Mouse (Mus musculus) bone marrow, adult 2 months (tissue): ENCODE data around the gene Ndufa11.

Experiments
- CTCF ChIP-seq: fragments of 200-500 bp; IDR thresholded peaks from 2 replicates; pipeline ENCODE4 v1.5.1; 2011; ENCODE audit warnings: low read length, control low read depth; ENCODE audit not compliant: control insufficient read depth, insufficient read depth
- POLR2A ChIP-seq: fragments of 200-500 bp; IDR thresholded peaks from 2 replicates; pipeline ENCODE4 v1.6.1; 2011; ENCODE audit warnings: low read depth, mild to moderate bottlenecking, control low read depth, low read length, borderline replicate concordance; ENCODE audit not compliant: control insufficient read depth

DNA sequence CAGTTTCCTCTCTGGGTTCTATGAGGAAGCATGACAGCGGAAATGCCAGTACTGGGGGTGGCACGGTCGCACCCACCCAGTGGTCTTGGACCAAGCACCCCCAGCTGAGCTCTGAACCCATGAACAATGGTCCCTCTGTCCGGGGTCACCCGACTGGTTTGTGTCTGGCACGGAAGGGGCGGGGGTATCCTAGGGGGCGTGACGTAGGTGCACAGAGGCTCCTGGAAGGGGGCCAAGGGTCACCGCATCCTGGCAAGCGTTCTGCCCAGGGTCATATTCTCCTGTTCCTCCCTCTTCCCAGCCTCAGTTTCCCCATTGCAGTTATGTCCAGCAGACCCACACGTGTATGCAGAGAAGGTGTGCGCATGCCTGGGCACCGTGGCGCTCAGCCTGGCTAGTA is 35.9 kb downstream of the Ndufa11 start:
- TF ChIP-seq CTCF: no peak
- TF ChIP-seq POLR2A: no peak
